Mouse (Mus musculus) lung, embryonic 14.5 days (tissue): ENCODE measurements around the gene Babam2. TPM values are rescaled to one million over a fixed set of nuclear protein-coding genes. Genes with fewer than 3 reads are reported as not detected.
A peak's percentile ranks its signal among the peaks of the same experiment; 100 is the strongest.

Experiments
- ATAC-seq: fragments of 200-750 bp; cut with Nextera tagmentation; 2 replicates; pipeline ENCODE4 v1.8.0; 2017; ENCODE audit warnings: mild to moderate bottlenecking, moderate TSS enrichment, moderate library complexity; ENCODE audit not compliant: insufficient read depth
- DNase-seq: peaks from one replicate; pipeline ENCODE4 v3.0.0-alpha.2; 2015
- H3K27ac ChIP-seq: fragments of 300-500 bp; sonication (generic); 2 replicates; pipeline ENCODE4 v1.5.1; 2014; ENCODE audit warnings: low read depth, mild to moderate bottlenecking, moderate library complexity
- H3K27me3 ChIP-seq: fragments of 300-500 bp; sonication (generic); 2 replicates; pipeline ENCODE4 v1.6.1; 2014; ENCODE audit warnings: low read length, control low read depth; ENCODE audit not compliant: insufficient read depth
- H3K36me3 ChIP-seq: fragments of 300-500 bp; sonication (generic); 2 replicates; pipeline ENCODE4 v1.6.1; 2014; ENCODE audit warnings: control low read depth; ENCODE audit not compliant: insufficient read depth
- H3K4me1 ChIP-seq: fragments of 300-500 bp; sonication (generic); 2 replicates; pipeline ENCODE4 v1.6.1; 2014; ENCODE audit warnings: antibody characterized with exemption, control low read depth; ENCODE audit not compliant: insufficient read depth
- H3K4me2 ChIP-seq: fragments of 300-500 bp; sonication (generic); 2 replicates; pipeline ENCODE4 v1.6.1; 2014; ENCODE audit warnings: mild to moderate bottlenecking
- H3K4me3 ChIP-seq: fragments of 300-500 bp; sonication (generic); 2 replicates; pipeline ENCODE4 v1.5.1; 2014; ENCODE audit warnings: low read depth, low read length
- H3K9ac ChIP-seq: fragments of 300-500 bp; sonication (generic); 2 replicates; pipeline ENCODE4 v1.6.1; 2014
- H3K9me3 ChIP-seq: fragments of 300-500 bp; sonication (generic); 2 replicates; pipeline ENCODE4 v1.6.1; 2016; ENCODE audit warnings: low read depth, low read length, control low read depth
- CTCF ChIP-seq: IDR thresholded peaks from 2 replicates; pipeline ENCODE4 v1.5.1; 2016; ENCODE audit warnings: antibody characterized with exemption, low read depth
- WGBS: fragments of 180-500 bp; shearing (Covaris S2); extraction: QIAGEN DNeasy Blood & Tissue Kit; methylation state at CpG from one replicate; pipeline ENCODE4 v1.1.7; 2014; 5-methylcytosine and 5-hydroxymethylcytosine counted together
- polyA plus RNA-seq: library from polyadenylated mRNA; unstranded; fragments of >200 nt; fragmentation: Nextera tagmentation; extraction: Ambion mirVana; gene quantifications from 2 replicates; pipeline ENCODE4 v1.2.1, GENCODE M21; 2014

Babam2 gene
- polyA plus RNA-seq, 1 experiment from 2014 or later: 39.2 TPM

- DNase-seq: no peak
- H3K4me2 ChIP-seq: no peak overlapping the region
- H3K4me3 ChIP-seq: no peak overlapping the region
- H3K4me1 ChIP-seq: no peaks in the 10 kb centered on the region
- ATAC-seq: no peak
- no peaks in the 10 kb centered on the region for H3K9me3 ChIP-seq
- H3K36me3 ChIP-seq: no peaks in the 10 kb centered on the region
- H3K27ac ChIP-seq: no peak overlapping the region
- no peak for TF ChIP-seq CTCF
- 69% methylated on average over 2 of the region's 2 CpGs for WGBS
- no peaks in the 10 kb centered on the region for H3K27me3 ChIP-seq
- H3K9ac ChIP-seq: no peak overlapping the region
Measured at GRCm38 (mm10) chr5:31673431-31673830, 24.1 kb upstream of the Babam2 start.

DNA sequence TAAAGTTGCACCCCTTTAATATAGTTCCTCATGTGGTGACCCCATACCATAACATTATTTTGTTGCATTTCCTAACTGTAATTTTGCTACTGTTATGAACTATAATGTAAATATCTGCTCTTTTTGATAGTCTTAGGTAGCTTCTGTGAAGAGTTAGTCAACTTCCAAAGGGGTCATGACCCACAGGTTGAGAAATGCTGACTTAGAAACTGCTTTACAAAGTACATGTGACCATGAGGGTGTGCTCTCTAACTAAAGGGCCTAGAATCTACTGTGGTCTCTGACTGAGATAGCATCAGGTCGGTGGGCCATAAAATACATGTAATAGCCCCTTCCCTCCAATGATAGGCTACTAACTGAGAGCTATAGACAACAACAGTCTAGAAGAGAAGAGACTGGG, 19.5 kb upstream of the Babam2 start:
- no peak overlapping the region for H3K9ac ChIP-seq
- WGBS: 71% methylated on average over 1 of the region's 1 CpGs
- no peaks in the 10 kb centered on the region for H3K36me3 ChIP-seq
- no peaks in the 10 kb centered on the region for H3K9me3 ChIP-seq
- DNase-seq (no peak), ATAC-seq (no peak)
- no peaks in the 10 kb centered on the region for H3K4me1 ChIP-seq
- H3K27me3 ChIP-seq: no peaks in the 10 kb centered on the region
- no peak for TF ChIP-seq CTCF
- H3K27ac ChIP-seq: no peak overlapping the region
- H3K4me3 ChIP-seq: no peak overlapping the region
- H3K4me2 ChIP-seq: no peak overlapping the region

DNA sequence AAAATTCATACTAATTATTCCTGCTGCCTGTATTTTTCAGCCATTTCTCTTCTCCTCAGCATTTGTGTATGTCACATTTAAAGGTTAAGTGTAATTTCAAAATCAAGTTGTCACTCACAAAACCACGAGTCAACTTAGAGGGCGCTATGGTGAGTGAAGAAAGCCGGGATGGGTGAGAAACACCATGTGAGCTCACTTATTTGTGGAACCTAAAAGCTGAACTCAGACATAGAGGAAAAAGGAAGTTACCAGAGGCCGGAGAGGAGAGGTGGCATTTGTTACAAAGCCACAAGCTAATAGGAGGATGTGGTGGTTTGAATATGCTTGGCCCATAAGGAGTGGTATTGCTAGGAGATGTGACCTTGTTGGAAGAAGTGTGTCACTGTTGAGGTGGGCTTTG, 17.3 kb upstream of the Babam2 start:
- no peaks in the 10 kb centered on the region for H3K36me3 ChIP-seq
- TF ChIP-seq CTCF: no peak

DNA sequence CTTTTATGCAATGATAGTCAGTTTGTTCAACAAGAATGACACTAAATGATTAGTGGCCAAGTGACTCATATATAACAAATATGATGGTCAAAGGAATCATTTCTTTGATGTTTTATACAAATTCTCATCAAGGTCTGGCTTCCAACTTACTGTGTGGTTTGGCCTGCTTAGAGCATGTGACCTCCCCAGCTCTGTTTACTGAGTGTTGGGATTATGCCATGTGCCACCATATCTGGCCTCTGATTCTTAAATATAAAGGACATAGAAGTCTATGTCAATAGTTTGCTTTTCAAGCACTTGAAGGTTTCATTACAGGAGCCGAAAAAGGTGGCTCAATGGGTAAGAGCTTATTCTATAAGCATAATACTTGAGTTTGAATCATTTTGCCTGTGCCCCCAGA, 15.2 kb upstream of the Babam2 start:
- no peak for ATAC-seq
- DNase-seq: no peak
- no peak overlapping the region for H3K9ac ChIP-seq
- H3K9me3 ChIP-seq: no peaks in the 10 kb centered on the region
- H3K27me3 ChIP-seq: no peaks in the 10 kb centered on the region
- H3K4me1 ChIP-seq: no peaks in the 10 kb centered on the region
- H3K4me3 ChIP-seq: no peak overlapping the region
- no peak overlapping the region for H3K4me2 ChIP-seq
- no peak for TF ChIP-seq CTCF
- H3K27ac ChIP-seq: no peak overlapping the region
- H3K36me3 ChIP-seq: no peaks in the 10 kb centered on the region
- 61% methylated on average over 1 of the region's 1 CpGs for WGBS

More for the DNA sequence above, 17.3 kb upstream of the Babam2 start:
- no peaks in the 10 kb centered on the region for H3K4me1 ChIP-seq
- H3K9ac ChIP-seq: no peak overlapping the region
- DNase-seq: no peak
- no peak overlapping the region for H3K27ac ChIP-seq
- no peak overlapping the region for H3K4me3 ChIP-seq
- no peak for ATAC-seq
- WGBS: 71% methylated on average over 4 of the region's 4 CpGs
- no peaks in the 10 kb centered on the region for H3K27me3 ChIP-seq
- H3K9me3 ChIP-seq: no peaks in the 10 kb centered on the region
- no peak overlapping the region for H3K4me2 ChIP-seq

GRCm38 (mm10) chr5:31686040-31686439, 11.4 kb upstream of the Babam2 start:
- Histone ChIP-seq H3K9ac (no peak overlapping the region), H3K4me3 (no peak overlapping the region), H3K36me3 (no peaks in the 10 kb centered on the region), H3K27me3 (no peaks in the 10 kb centered on the region), H3K27ac (no peak overlapping the region), H3K4me2 (no peak overlapping the region), H3K4me1 (no peaks in the 10 kb centered on the region), H3K9me3 (no peaks in the 10 kb centered on the region)
- WGBS: 53% methylated on average over 2 of the region's 2 CpGs
- ATAC-seq (no peak), DNase-seq (no peak)
- TF ChIP-seq CTCF: no peak

DNA sequence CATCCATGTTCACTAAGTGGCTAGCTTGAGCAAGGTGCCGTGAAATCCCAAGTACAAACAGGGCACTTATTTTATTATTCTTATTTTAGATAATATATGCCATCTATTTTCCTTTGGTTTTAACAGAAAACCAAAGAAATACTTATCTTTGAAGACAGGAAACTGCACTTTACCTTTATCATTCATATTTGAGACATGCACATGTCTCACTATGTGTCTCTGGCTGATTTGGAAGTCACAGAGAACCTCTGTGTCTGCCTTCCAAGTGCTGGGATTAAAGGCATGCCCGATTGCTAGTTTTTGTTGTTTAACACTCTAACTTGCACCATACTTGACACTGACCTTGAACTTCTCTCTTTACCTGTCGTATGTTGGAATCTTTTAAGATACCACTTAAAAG, 9.5 kb upstream of the Babam2 start:
- no peaks in the 10 kb centered on the region for H3K36me3 ChIP-seq
- H3K9ac ChIP-seq: no peak overlapping the region
- H3K27me3 ChIP-seq: no peaks in the 10 kb centered on the region
- no peak overlapping the region for H3K27ac ChIP-seq
- ATAC-seq (no peak), DNase-seq (no peak)
- 81% methylated on average over 3 of the region's 3 CpGs for WGBS
- H3K9me3 ChIP-seq: no peaks in the 10 kb centered on the region
- no peaks in the 10 kb centered on the region for H3K4me1 ChIP-seq
- H3K4me3 ChIP-seq: no peak overlapping the region
- H3K4me2 ChIP-seq: no peak overlapping the region
- no peak for TF ChIP-seq CTCF

- H3K27me3 ChIP-seq: no peaks in the 10 kb centered on the region
- peak; percentile 67 for DNase-seq
- H3K9me3 ChIP-seq: no peaks in the 10 kb centered on the region
- TF ChIP-seq CTCF: no peak
- H3K4me1 ChIP-seq: 0 out of 2 replicates have a peak, but pooled peaks cover 3% of the 10 kb centered on the region
- H3K27ac ChIP-seq: no peak overlapping the region; the same call in 1 of the 2 replicates
- H3K9ac ChIP-seq: no peak overlapping the region
- H3K4me2 ChIP-seq: no peak overlapping the region
- no peak overlapping the region for H3K4me3 ChIP-seq
- ATAC-seq: no peak
- no peaks in the 10 kb centered on the region for H3K36me3 ChIP-seq
Measured at GRCm38 (mm10) chr5:31693191-31693590, 4.3 kb upstream of the Babam2 start.

- peak within 1 kb of the TSS; percentile 84 for H3K4me2 ChIP-seq
- no peak for DNase-seq
- 6% methylated on average over 18 of the region's 18 CpGs for WGBS
- H3K36me3 ChIP-seq: no peaks in the 10 kb centered on the region
- TF ChIP-seq CTCF: no peak
- H3K4me1 ChIP-seq: 0 out of 2 replicates have a peak, but pooled peaks cover 3% of the 10 kb centered on the region
- peak within 1 kb of the TSS; percentile 87 for H3K9ac ChIP-seq
- no peaks in the 10 kb centered on the region for H3K9me3 ChIP-seq
- H3K4me3 ChIP-seq: peak within 1 kb of the TSS; percentile 76
- ATAC-seq: no peak; the same call in 1 of the 2 replicates
- peak within 1 kb of the TSS; percentile 91 for H3K27ac ChIP-seq
- no peaks in the 10 kb centered on the region for H3K27me3 ChIP-seq
Measured at GRCm38 (mm10) chr5:31696971-31697643, 377 bp upstream of the Babam2 start, which contains the start of gene Rbks. Rbks (minus strand) TSS chr5:31697627.
